Mouse (Mus musculus) C2C12 (cell line): ENCODE measurements around the gene Zfp446. TPM values are rescaled to one million over a fixed set of nuclear protein-coding genes. Genes with fewer than 3 reads are reported as not detected.
A peak's percentile ranks its signal among the peaks of the same experiment; 100 is the strongest.

Experiments
- H3K27me3 ChIP-seq: one replicate; pipeline ENCODE4 v1.6.1; 2011; ENCODE audit not compliant: control insufficient read depth, insufficient read depth, insufficient read length
- H3K36me3 ChIP-seq: one replicate; pipeline ENCODE4 v1.6.1; 2011; ENCODE audit not compliant: control insufficient read depth, insufficient read depth
- H3K4me3 ChIP-seq: one replicate; pipeline ENCODE4 v1.5.1; 2011; ENCODE audit warnings: mild to moderate bottlenecking, control low read depth; ENCODE audit not compliant: poor library complexity, insufficient read depth, severe bottlenecking
- H3K79me2 ChIP-seq: one replicate; pipeline ENCODE4 v1.6.1; 2011; ENCODE audit not compliant: control insufficient read depth, insufficient read depth
- H3K79me3 ChIP-seq: one replicate; pipeline ENCODE4 v1.6.1; 2011; ENCODE audit warnings: low read depth, control low read depth
- H3ac ChIP-seq: one replicate; pipeline ENCODE3; 2011; ENCODE audit warnings: low read depth; ENCODE audit not compliant: control insufficient read depth, insufficient read length
- CEBPB ChIP-seq: IDR thresholded peaks from one replicate; pipeline ENCODE4 v1.6.1; 2011; ENCODE audit warnings: low read depth, mild to moderate bottlenecking, control low read depth, moderate library complexity
- CTCF ChIP-seq: IDR thresholded peaks from one replicate; pipeline ENCODE4 v1.5.1; 2011; ENCODE audit not compliant: control insufficient read depth, insufficient read depth, insufficient read length
- FOSL1 ChIP-seq: IDR thresholded peaks from one replicate; pipeline ENCODE4 v1.8.0; 2011; ENCODE audit warnings: mild to moderate bottlenecking, low read length; ENCODE audit not compliant: poor library complexity, insufficient read depth, severe bottlenecking
- MAX ChIP-seq: IDR thresholded peaks from one replicate; pipeline ENCODE4 v1.6.1; 2011; ENCODE audit warnings: mild to moderate bottlenecking, control low read depth
- MYOD1 ChIP-seq: IDR thresholded peaks from one replicate; pipeline ENCODE4 v1.6.1; 2011; ENCODE audit warnings: low read depth; ENCODE audit not compliant: control insufficient read depth, insufficient read length
- MYOG ChIP-seq: IDR thresholded peaks from one replicate; pipeline ENCODE4 v1.6.1; 2011; ENCODE audit not compliant: control insufficient read depth, insufficient read length; ENCODE audit errors: extremely low read depth
- USF1 ChIP-seq: IDR thresholded peaks from one replicate; pipeline ENCODE4 v1.6.1; 2011; ENCODE audit warnings: low read depth, mild to moderate bottlenecking, control low read depth, moderate library complexity
- polyA plus RNA-seq: library from polyadenylated mRNA; unstranded; fragments of >200 nt; fragmentation: generic; extraction: Trizol; gene quantifications from one replicate; pipeline ENCODE4 v1.2.1, GENCODE M21; 2012; ENCODE audit warnings: missing spikeins

Zfp446 gene
- polyA plus RNA-seq, 1 experiment: 1.7 TPM

- Histone ChIP-seq H3K36me3 (no peaks in the 10 kb centered on the region), H3K79me2 (no peaks in the 10 kb centered on the region), H3K79me3 (no peaks in the 10 kb centered on the region), H3K27me3 (no peaks in the 10 kb centered on the region), H3ac (peak overlapping the region; percentile 49), H3K4me3 (peak overlapping the region; percentile 28)
- TF ChIP-seq MYOG (no peak), FOSL1 (no peak), CTCF (no peak), MYOD1 (no peak), CEBPB (no peak), MAX (no peak), USF1 (no peak)
These were observed 28.4 kb upstream of the Zfp446 start for GRCm38 (mm10) chr7:12949032-12949871.

- TF ChIP-seq USF1: no peak
- TF ChIP-seq FOSL1: no peak
- TF ChIP-seq CEBPB: no peak
- no peak for TF ChIP-seq MYOD1
- no peak for TF ChIP-seq CTCF
- no peak for TF ChIP-seq MAX
- TF ChIP-seq MYOG: no peak
- peak overlapping the region; percentile 28 for H3K4me3 ChIP-seq
These were observed 27.8 kb upstream of the Zfp446 start for GRCm38 (mm10) chr7:12949872-12950229.

GRCm38 (mm10) chr7:12954896-12955295 is 22.8 kb upstream of the Zfp446 start:
- Histone ChIP-seq H3K27me3 (no peaks in the 10 kb centered on the region), H3K4me3 (no peak overlapping the region), H3ac (no peak overlapping the region), H3K79me2 (no peaks in the 10 kb centered on the region), H3K36me3 (no peaks in the 10 kb centered on the region), H3K79me3 (no peaks in the 10 kb centered on the region)
- no peak for TF ChIP-seq MYOD1
- no peak for TF ChIP-seq FOSL1
- TF ChIP-seq MAX: no peak
- no peak for TF ChIP-seq MYOG
- no peak for TF ChIP-seq CTCF
- TF ChIP-seq USF1: no peak
- TF ChIP-seq CEBPB: no peak

More at GRCm38 (mm10) chr7:12949872-12950229, 27.8 kb upstream of the Zfp446 start:
- Histone ChIP-seq H3K79me2 (no peaks in the 10 kb centered on the region), H3K27me3 (no peaks in the 10 kb centered on the region), H3K36me3 (no peaks in the 10 kb centered on the region), H3K79me3 (no peaks in the 10 kb centered on the region), H3ac (peak overlapping the region; percentile 45)

GRCm38 (mm10) chr7:12957511-12957910 is 20.1 kb upstream of the Zfp446 start:
- no peaks in the 10 kb centered on the region for H3K36me3 ChIP-seq
- no peak for TF ChIP-seq MAX
- no peaks in the 10 kb centered on the region for H3K27me3 ChIP-seq
- H3K4me3 ChIP-seq: no peak overlapping the region
- no peak overlapping the region for H3ac ChIP-seq
- H3K79me2 ChIP-seq: no peaks in the 10 kb centered on the region
- H3K79me3 ChIP-seq: no peaks in the 10 kb centered on the region

- Histone ChIP-seq H3K79me3 (no peaks in the 10 kb centered on the region), H3K79me2 (no peaks in the 10 kb centered on the region), H3ac (no peak overlapping the region), H3K27me3 (no peaks in the 10 kb centered on the region), H3K4me3 (no peak overlapping the region), H3K36me3 (no peaks in the 10 kb centered on the region)
- TF ChIP-seq USF1 (no peak), MYOD1 (no peak), CTCF (no peak)
These were observed 18.7 kb upstream of the Zfp446 start for GRCm38 (mm10) chr7:12958948-12959347.

GRCm38 (mm10) chr7:12959718-12960117 is 17.9 kb upstream of the Zfp446 start:
- Histone ChIP-seq H3K27me3 (no peaks in the 10 kb centered on the region), H3K36me3 (no peaks in the 10 kb centered on the region), H3K79me3 (no peaks in the 10 kb centered on the region), H3K79me2 (no peaks in the 10 kb centered on the region), H3ac (no peak overlapping the region), H3K4me3 (no peak overlapping the region)
- no peak for TF ChIP-seq FOSL1
- no peak for TF ChIP-seq MYOD1
- TF ChIP-seq MAX: no peak
- no peak for TF ChIP-seq USF1
- TF ChIP-seq MYOG: no peak
- no peak for TF ChIP-seq CEBPB
- TF ChIP-seq CTCF: no peak
